Mouse (Mus musculus) neural tube, embryonic 14.5 days (tissue): Measurements from ENCODE around the gene Zbtb16. TPM values are rescaled to one million over a fixed set of nuclear protein-coding genes. Genes with fewer than 3 reads are reported as not detected.
A peak's percentile ranks its signal among the peaks of the same experiment; 100 is the strongest.

Experiments
- ATAC-seq: fragments of 200-750 bp; cut with Nextera tagmentation; 2 replicates; pipeline ENCODE4 v1.8.0; 2017; ENCODE audit warnings: low read depth, mild to moderate bottlenecking, moderate TSS enrichment, moderate library complexity
- H3K27ac ChIP-seq: fragments of 300-500 bp; sonication (generic); 2 replicates; pipeline ENCODE4 v1.5.1; 2014; ENCODE audit warnings: low read depth, mild to moderate bottlenecking, control low read depth, low read length, moderate library complexity, mixed read lengths
- H3K27me3 ChIP-seq: fragments of 300-500 bp; sonication (generic); 2 replicates; pipeline ENCODE4 v1.6.1; 2014; ENCODE audit warnings: low read length; ENCODE audit not compliant: control insufficient read depth, insufficient read depth
- H3K36me3 ChIP-seq: fragments of 300-500 bp; sonication (generic); 2 replicates; pipeline ENCODE4 v1.6.1; 2014; ENCODE audit warnings: low read length, mixed read lengths; ENCODE audit not compliant: control insufficient read depth, insufficient read depth
- H3K4me1 ChIP-seq: fragments of 300-500 bp; sonication (generic); 2 replicates; pipeline ENCODE4 v1.6.1; 2014; ENCODE audit warnings: low read length; ENCODE audit not compliant: control insufficient read depth, insufficient read depth
- H3K4me2 ChIP-seq: fragments of 300-500 bp; sonication (generic); 2 replicates; pipeline ENCODE4 v1.6.1; 2014; ENCODE audit warnings: mild to moderate bottlenecking, low read depth, low read length, control low read depth
- H3K4me3 ChIP-seq: fragments of 300-500 bp; sonication (generic); 2 replicates; pipeline ENCODE4 v1.5.1; 2014; ENCODE audit warnings: low read depth, low read length, control low read depth, mixed read lengths
- H3K9ac ChIP-seq: fragments of 300-500 bp; sonication (generic); replicated peaks from 2 replicates; pipeline ENCODE4 v1.6.1; 2014; ENCODE audit warnings: low read depth, mild to moderate bottlenecking, control low read depth, low read length, mixed read lengths
- H3K9me3 ChIP-seq: fragments of 300-500 bp; sonication (generic); 2 replicates; pipeline ENCODE4 v1.6.1; 2016; ENCODE audit warnings: low read length; ENCODE audit not compliant: control insufficient read depth
- WGBS: fragments of 180-500 bp; shearing (Covaris S2); extraction: QIAGEN DNeasy Blood & Tissue Kit; methylation state at CpG from one replicate; pipeline ENCODE4 v1.1.7; 2014; 5-methylcytosine and 5-hydroxymethylcytosine counted together
- polyA plus RNA-seq: library from polyadenylated mRNA; unstranded; fragments of >200 nt; fragmentation: Nextera tagmentation; extraction: Ambion mirVana; gene quantifications from 2 replicates; pipeline ENCODE4 v1.2.1, GENCODE M21; 2014

The Zbtb16 gene
- polyA plus RNA-seq: 8.9 and 12.0 TPM in 2 replicates

DNA sequence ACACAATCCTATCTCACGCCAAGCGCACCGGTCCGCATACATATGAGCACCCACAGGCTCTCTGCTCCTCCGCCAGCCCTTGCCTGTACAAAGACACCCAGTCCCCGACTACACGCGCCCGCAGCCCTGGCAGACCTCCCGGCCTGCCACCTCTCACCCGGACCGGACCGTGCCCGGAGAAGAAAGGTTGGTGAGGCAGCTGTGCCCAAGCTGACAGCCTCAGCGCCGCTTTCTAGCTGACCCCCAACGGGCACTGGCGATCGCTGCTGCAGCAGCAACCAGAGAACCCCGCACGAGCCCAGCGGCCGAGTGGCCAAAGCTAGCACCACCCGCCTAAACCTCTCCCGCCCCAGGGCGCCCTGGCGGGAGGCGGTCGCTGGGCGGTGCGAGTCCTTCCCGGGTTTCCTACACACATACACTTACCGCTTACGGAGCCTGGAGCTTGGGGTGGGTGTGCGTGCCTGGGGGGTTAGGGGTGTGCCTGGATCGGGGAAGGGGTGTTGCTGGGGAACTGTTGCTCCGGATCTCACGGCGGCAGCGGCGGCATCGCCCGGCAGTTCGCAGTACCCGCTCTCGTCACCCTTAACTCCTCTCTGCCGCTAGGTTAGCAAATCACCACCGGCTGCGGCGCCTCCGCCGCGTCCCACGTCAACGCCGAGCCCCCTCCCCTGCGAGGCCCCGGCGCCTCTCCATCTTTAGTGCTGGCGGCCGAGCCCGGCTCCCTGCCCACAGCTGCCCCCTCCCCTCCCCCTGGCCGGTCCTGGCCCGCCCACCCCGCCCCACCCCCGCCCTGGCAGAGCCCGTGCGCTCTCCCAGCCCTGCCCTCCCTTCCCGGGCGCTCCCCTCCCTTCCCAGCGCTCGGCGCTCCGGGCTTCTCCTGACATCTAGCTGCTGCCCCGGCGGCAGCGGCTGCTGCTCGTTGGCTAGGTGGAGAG lies at the start of gene Zbtb16:
Gene Zbtb16 (minus strand): TSS at position 592 of the 935 bp plus-strand sequence.
- peak within 1 kb of the TSS; percentile 66 for H3K27ac ChIP-seq
- 0 out of 2 replicates have a peak, but pooled peaks cover 2% of the 10 kb centered on the region for H3K27me3 ChIP-seq
- WGBS: under 1% methylated on average over 64 of the region's 78 CpGs
- ATAC-seq: peak; percentile 83
- H3K9me3 ChIP-seq: no peaks in the 10 kb centered on the region
- peaks cover 22% of the 10 kb centered on the region; the same call in 1 of the 2 replicates for H3K4me1 ChIP-seq
- H3K4me2 ChIP-seq: peak within 1 kb of the TSS; percentile 98
- no peaks in the 10 kb centered on the region for H3K36me3 ChIP-seq
- peak within 1 kb of the TSS; percentile 67 for H3K4me3 ChIP-seq
- H3K9ac ChIP-seq: peak within 1 kb of the TSS; percentile 66

DNA sequence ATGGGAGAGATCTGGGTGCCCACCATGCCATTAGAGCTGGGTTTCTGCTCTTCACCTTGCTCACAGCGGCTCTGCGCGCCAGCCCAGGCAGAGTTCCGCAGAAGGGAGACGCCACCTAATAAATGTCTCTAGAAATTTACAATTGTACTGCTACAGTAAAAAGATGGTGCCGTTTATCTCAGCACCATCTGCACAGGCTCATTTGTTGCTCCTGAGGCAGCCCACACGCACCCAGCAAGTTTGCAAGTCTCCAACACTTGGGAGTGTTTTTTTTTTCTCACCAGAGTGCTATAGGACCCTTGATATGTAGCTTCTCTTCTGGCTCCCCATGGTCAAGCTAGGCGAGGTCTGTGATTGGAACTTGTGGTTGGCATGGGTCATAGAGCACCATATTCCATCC lies 36.9 kb upstream of the Zbtb16 start:
- Histone ChIP-seq H3K4me2 (no peak overlapping the region), H3K9ac (no peak overlapping the region), H3K27ac (no peak overlapping the region), H3K4me1 (no peaks in the 10 kb centered on the region), H3K36me3 (no peaks in the 10 kb centered on the region), H3K9me3 (no peaks in the 10 kb centered on the region), H3K27me3 (no peaks in the 10 kb centered on the region), H3K4me3 (no peak overlapping the region)
- no peak for ATAC-seq
- WGBS: 51% methylated on average over 8 of the region's 8 CpGs

DNA sequence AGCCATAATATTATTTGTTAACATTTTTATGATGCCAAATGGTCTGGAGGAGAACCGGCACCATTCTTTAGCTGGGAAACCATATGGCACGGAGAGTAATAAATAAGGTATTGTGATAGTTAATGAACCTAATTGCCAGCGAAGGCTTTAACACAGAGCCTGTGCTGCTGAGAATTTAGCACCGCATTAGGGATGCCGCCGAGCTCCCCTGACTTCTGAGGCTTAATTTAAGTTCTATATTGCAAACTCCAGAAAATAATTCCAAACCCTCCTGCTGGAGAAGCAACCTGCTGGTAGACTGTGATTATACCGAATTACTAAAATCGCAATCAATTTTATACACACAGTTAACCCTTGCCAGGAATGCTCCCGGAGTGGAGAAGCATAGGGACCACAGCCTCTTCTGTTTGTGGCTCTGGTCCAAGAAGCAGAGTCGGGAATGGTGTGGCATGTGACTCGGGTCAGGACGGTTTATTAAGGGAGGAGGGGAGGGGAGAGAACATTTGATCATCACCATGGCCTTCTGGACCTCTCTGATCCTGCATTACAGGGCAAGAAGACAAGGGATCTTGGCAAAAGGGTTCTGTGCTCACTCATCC lies 30.6 kb upstream of the Zbtb16 start:
- Histone ChIP-seq H3K27ac (no peak overlapping the region; the same call in 1 of the 2 replicates), H3K4me2 (peak overlapping the region; percentile 16; the same call in 1 of the 2 replicates), H3K9ac (no peak overlapping the region), H3K36me3 (no peaks in the 10 kb centered on the region), H3K4me1 (peaks cover 12% of the 10 kb centered on the region), H3K9me3 (no peaks in the 10 kb centered on the region), H3K27me3 (no peaks in the 10 kb centered on the region), H3K4me3 (no peak overlapping the region)
- peak; percentile 73 for ATAC-seq
- 8% methylated on average over 12 of the region's 12 CpGs for WGBS

DNA sequence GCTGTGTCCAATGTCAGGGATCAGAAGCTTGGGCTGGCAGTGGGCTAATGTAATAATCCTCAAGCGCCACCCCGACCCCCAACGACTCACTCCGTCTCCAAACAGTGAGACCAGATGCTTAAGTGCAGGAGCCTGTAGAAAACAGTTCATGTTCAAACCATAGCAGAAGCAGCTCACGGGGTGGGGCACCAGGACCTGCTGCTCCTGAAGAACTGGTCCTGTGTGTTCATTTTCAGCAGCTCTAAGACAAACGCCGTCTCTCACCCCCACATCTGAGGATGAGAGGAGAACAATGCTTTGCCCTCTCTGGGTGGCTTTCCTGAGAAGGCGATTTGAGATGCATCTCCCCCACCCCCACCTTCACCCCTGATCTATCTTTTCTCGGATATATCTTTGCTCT lies 29.2 kb upstream of the Zbtb16 start:
- H3K9me3 ChIP-seq: no peaks in the 10 kb centered on the region
- no peaks in the 10 kb centered on the region for H3K36me3 ChIP-seq
- H3K4me2 ChIP-seq: no peak overlapping the region
- no peak overlapping the region for H3K9ac ChIP-seq
- no peak overlapping the region for H3K4me3 ChIP-seq
- WGBS: 57% methylated on average over 9 of the region's 9 CpGs
- peaks cover 12% of the 10 kb centered on the region for H3K4me1 ChIP-seq
- H3K27me3 ChIP-seq: no peaks in the 10 kb centered on the region
- H3K27ac ChIP-seq: no peak overlapping the region
- ATAC-seq: no peak

DNA sequence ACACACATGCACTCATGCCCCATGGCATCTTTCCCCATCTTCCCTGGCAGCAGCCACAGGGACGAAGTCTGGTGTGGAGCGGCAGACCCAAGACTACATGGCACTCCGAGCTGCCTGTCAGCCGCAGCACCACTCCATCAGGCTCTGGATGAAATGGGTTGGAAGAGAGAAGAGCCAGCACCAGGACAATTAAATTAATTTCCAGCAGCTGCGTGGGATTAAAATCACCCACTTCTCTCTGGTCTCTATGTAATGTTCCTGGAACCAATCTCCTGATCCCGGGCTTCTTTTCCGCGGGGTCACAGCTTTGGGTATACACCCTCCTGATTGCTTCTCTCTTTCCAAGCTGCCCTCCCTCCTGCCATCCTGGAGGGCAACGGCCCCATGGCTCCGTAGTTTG lies 25.5 kb upstream of the Zbtb16 start:
- 80% methylated on average over 10 of the region's 10 CpGs for WGBS

DNA sequence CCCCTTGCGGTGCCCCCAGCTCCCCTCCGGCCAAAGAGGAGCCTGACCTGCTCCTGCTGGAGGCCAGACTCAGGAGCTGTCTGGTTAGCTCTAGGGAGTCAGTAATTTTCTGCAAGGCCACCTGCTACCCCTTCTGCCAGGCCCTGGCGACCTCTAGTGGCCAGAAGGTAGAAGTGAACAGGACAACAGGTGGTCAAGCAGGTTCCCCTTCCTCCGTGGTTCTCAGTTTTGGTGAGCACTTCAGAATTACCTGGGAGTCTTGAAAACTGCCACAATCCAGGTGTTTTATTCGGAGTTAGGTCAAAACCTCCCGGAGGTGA lies 24.5 kb upstream of the Zbtb16 start:
- Histone ChIP-seq H3K9me3 (no peaks in the 10 kb centered on the region), H3K27me3 (no peaks in the 10 kb centered on the region)

More for the DNA sequence above, 25.5 kb upstream of the Zbtb16 start:
- Histone ChIP-seq H3K9me3 (no peaks in the 10 kb centered on the region), H3K4me2 (no peak overlapping the region), H3K27ac (no peak overlapping the region), H3K9ac (no peak overlapping the region), H3K36me3 (no peaks in the 10 kb centered on the region), H3K4me1 (peaks cover under 1% of the 10 kb centered on the region; the same call in 1 of the 2 replicates), H3K27me3 (no peaks in the 10 kb centered on the region), H3K4me3 (no peak overlapping the region)
- ATAC-seq: no peak

DNA sequence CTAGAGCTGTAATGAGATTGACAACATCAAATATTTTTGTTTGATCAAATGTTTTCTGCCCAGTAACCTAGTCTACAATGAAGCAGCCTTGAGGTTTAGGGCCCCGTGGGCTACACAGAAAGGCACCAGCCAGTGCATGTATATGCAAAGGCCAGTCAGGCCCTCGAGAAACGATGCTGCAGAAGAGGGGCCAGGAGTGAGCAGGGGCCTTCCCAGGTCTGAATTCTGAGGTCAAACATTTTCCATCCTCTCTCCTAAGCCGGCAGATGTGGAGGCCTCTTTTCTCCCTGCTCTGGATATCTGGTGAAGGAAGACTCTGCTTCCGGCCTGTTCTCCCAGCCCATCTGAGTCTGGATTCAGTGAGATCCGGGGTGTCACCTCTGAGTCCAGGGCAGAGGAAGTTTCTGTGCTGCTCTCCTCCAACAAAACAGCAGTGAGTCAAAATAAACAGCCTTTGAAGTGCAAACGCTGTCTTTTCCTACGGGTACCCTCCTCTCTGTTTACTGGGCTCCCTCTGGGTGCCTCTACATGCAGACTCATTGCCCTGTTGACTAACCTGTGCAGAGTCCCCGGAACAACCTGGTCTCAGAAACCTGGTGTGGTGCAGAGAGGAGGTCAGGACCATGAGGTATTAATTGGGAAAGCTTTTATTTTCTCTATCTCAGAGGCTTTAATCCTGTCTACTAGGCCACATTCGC lies 24.0 kb upstream of the Zbtb16 start:
- WGBS: 24% methylated on average over 10 of the region's 10 CpGs

More for the DNA sequence above, 24.5 kb upstream of the Zbtb16 start:
- WGBS: 6% methylated on average over 6 of the region's 6 CpGs
- peak; percentile 58; the same call in 1 of the 2 replicates for ATAC-seq
- Histone ChIP-seq H3K4me2 (no peak overlapping the region), H3K36me3 (no peaks in the 10 kb centered on the region), H3K4me3 (no peak overlapping the region), H3K27ac (no peak overlapping the region), H3K4me1 (no peaks in the 10 kb centered on the region), H3K9ac (no peak overlapping the region)

DNA sequence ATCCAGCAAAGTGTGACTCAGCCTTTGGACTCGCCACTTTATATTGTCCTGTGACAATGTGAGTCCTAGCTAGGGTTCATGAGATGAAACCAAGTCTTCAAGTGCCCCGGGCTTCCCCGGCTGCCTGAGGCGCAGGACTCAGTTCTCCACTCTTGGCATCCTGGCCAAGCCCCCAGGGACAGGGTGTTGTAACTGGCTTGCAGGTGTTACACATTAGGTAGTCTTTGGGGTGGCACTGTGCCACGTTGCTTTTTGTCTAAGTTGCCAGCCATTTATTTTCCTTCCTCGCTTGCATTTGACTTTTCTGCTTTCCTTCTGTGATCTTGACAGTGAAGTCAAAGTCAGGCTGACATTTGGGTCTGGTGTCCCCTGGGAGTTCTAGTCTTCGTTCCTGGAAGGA lies 21.9 kb upstream of the Zbtb16 start:
- H3K4me1 ChIP-seq: no peaks in the 10 kb centered on the region
- ATAC-seq: no peak
- H3K4me2 ChIP-seq: no peak overlapping the region
- no peaks in the 10 kb centered on the region for H3K36me3 ChIP-seq
- no peak overlapping the region for H3K4me3 ChIP-seq
- no peak overlapping the region for H3K27ac ChIP-seq
- H3K27me3 ChIP-seq: no peaks in the 10 kb centered on the region
- H3K9me3 ChIP-seq: no peaks in the 10 kb centered on the region
- 76% methylated on average over 7 of the region's 7 CpGs for whole genome bisulfite sequencing
- H3K9ac ChIP-seq: no peak overlapping the region

More for the DNA sequence above, 24.0 kb upstream of the Zbtb16 start:
- Histone ChIP-seq H3K36me3 (no peaks in the 10 kb centered on the region), H3K4me3 (no peak overlapping the region), H3K4me1 (no peaks in the 10 kb centered on the region), H3K27me3 (no peaks in the 10 kb centered on the region), H3K9ac (no peak overlapping the region), H3K9me3 (no peaks in the 10 kb centered on the region), H3K4me2 (no peak overlapping the region), H3K27ac (no peak overlapping the region)
- ATAC-seq: 0 out of 2 replicates have a peak, but pooled peaks have one; percentile 9
